Mouse (Mus musculus): ENCODE data around the gene Ankrd13a. TPM values are rescaled to one million over a fixed set of nuclear protein-coding genes. Genes with fewer than 3 reads are reported as not detected.

Gene Ankrd13a
- polyA plus RNA-seq, 1 experiment from 2014 or later: 60.4 TPM

DNA sequence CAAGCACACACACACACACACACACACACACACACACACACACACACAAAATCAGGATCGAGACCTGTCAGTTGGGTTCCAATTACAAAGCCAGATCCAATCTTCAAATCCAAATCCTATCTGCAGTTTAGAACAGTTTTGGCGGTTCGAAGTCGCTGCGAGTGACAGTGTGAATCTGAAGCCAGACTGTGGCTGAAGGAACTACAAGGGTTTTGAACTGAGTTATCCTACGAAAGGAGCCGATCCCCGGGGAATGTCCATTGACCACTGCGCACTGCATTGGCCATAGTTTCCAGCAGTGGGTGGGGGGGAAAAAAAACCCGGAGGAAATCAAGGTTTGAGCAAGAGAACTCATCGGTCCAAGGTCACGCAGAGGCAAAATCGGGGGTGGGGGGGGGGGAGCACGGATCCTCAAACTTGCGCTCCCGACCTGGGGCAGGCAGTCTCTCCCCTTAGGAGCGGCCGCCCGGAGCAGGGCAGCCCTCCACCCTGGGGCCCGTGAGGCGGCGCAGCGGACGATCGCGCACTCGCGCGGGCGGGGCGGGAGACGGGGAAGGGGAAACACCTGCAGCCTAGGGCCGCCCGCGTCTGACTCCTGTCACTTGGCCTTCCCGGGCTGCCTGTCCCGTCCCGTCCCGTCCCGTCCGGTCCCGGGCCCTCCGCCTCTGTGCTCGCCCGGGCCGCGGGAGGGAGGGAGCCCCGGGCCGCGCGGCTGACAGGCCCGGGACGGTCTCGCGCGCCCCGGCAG is 1.8 kb upstream of the Ankrd13a start:
- H3K4me2 ChIP-seq: peak overlapping the region; percentile 87
- H3K4me1 ChIP-seq: peaks cover 35% of the 10 kb centered on the region
- peak; percentile 64 for ATAC-seq (ENCODE audit: low FRiP score)
- H3K27ac ChIP-seq: peak overlapping the region; percentile 92
- no peaks in the 10 kb centered on the region for H3K9me3 ChIP-seq
- WGBS: 3% methylated on average over 31 of the region's 57 CpGs
- H3K9ac ChIP-seq: peak overlapping the region; percentile 98
- H3K27me3 ChIP-seq: no peaks in the 10 kb centered on the region
- no peaks in the 10 kb centered on the region for H3K36me3 ChIP-seq (replicated peaks)
- H3K4me3 ChIP-seq (replicated peaks): peak overlapping the region; percentile 99

DNA sequence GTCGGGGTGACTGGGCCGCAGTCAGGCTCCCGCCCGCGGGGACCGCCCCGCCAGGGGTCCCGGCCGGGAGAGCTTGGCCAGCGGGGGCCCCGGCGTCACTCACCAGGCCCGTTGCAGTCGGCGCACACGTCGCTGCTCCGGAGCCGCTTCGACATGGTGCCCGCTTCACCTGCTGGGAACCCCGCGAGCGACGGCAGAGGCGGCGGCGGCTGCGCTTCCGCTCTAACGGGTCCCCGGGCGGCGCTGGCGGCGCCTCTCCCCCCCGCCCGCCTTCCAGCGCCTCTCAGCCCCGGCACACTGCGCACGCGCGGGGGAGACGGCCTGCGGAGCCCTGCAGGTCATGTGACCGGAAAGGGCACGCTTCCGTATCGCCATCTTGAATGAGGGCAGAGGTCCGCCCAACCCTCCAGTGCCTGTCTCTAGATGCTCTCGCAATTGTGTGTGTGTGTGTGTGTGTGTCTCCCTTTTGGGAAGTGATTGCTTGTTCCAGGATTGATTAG is 1.2 kb upstream of the Ankrd13a start:
- H3K9me3 ChIP-seq: no peaks in the 10 kb centered on the region
- H3K4me1 ChIP-seq: peaks cover 35% of the 10 kb centered on the region
- peak overlapping the region; percentile 87 for H3K4me2 ChIP-seq
- under 1% methylated on average over 41 of the region's 52 CpGs for WGBS
- H3K4me3 ChIP-seq (replicated peaks): peak overlapping the region; percentile 99
- ATAC-seq (ENCODE audit: low FRiP score): peak; percentile 83
- no peaks in the 10 kb centered on the region for H3K36me3 ChIP-seq (replicated peaks)
- H3K27ac ChIP-seq: peak overlapping the region; percentile 92
- peak overlapping the region; percentile 98 for H3K9ac ChIP-seq
- H3K27me3 ChIP-seq: no peaks in the 10 kb centered on the region

DNA sequence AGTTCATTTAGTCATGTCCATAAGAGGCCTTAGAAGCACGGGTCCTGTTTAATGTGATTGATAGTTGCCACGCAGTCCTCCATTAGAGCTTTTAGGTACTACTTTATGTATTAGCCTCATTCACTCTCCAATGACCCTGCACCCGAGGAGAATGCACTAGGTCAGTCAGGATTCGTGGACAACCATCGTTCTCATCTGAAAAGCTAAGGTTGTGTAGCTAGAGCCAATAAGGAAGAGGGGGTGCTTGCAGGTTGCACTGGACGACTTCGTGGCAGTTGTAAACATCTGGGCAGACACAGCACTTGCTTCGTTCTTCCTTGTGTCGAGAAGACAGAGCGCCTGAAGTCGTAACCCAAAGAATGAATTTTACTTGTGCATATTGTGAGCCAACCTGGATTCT is 697 bp upstream of the Ankrd13a start:
- H3K27ac ChIP-seq: peak overlapping the region; percentile 92
- H3K9me3 ChIP-seq: no peaks in the 10 kb centered on the region
- no peak for ATAC-seq (ENCODE audit: low FRiP score)
- 3% methylated on average over 11 of the region's 11 CpGs for WGBS
- no peaks in the 10 kb centered on the region for H3K27me3 ChIP-seq
- peaks cover 35% of the 10 kb centered on the region for H3K4me1 ChIP-seq
- H3K4me3 ChIP-seq (replicated peaks): peak overlapping the region; percentile 99
- no peaks in the 10 kb centered on the region for H3K36me3 ChIP-seq (replicated peaks)
- H3K4me2 ChIP-seq: peak overlapping the region; percentile 87
- H3K9ac ChIP-seq: peak overlapping the region; percentile 98

DNA sequence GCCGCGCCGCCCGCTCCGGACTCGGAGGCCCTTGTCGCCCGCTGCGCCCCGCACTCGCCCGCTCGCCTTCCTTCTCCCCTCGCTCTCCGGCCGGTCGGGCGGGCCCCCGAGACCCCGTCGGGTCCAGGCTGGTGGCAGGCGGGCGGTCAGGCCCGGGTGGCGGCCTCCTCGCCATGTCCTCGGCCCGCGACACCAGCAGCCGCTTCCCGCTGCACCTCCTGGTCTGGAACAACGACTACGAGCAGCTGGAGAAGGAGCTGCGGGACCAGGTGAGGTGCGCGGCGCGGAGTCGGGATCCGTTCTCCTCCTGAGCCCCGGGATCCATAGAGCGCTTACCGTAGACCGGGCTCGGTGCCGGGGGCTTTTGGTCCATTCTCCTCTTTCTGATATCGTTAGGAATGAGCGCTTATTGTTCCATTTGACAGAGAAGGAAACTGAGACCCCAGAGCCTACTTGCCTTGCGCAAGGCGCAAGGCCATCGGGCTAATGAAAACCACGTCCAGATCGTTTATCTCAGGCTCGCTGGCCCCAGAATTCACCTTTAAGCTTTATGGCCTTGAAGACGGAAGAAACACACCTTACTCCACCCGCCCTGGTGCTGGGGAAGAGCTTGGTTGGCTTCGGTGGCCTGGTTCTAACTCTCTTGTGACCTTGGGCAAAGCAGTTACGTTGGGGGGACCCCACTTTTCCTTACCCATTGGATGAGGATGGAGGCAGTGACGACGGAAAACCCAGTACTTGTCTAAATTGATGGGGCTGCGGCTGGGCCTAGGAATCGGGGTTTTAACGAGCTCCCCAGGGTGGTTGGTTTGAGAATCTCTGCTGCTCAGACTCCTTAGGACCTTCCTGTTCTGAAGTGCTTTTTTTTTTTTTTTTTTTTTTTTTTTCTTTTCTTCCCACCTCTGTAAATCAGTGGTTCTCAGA is 841 bp downstream of the Ankrd13a start, which contains the start of gene Git2:
Gene Git2 (minus strand): TSS at position 462 of the 924 bp plus-strand sequence.
- ATAC-seq (ENCODE audit: low FRiP score): peak; percentile 1; the same call in 1 of the 2 replicates
- Histone ChIP-seq H3K4me1 (peaks cover 41% of the 10 kb centered on the region), H3K9ac (peak within 1 kb of the TSS; percentile 98)

DNA sequence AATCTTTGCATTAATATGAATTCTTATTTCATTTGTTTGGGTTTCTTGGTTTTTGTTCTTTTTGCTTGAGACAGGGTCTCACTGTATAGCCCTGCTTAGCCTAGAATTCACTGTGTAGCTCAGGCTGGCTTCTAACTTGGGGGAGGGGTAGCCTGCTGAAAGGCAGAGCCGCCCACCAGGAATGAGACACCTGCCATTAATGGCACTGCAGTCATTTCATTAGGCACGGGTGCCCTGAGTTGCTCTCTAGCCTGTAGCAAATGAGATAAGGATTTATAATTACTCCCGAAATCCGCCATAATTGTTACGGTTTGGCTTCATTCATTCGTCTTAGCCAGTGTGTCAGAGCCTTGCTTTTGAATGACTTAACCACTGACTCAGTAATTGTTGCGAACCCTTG is 1.7 kb downstream of the Ankrd13a start:
- peak overlapping the region; percentile 99 for H3K4me3 ChIP-seq (replicated peaks)
- H3K27ac ChIP-seq: no peak overlapping the region
- H3K27me3 ChIP-seq: no peaks in the 10 kb centered on the region
- 56% methylated on average over 7 of the region's 7 CpGs for WGBS
- H3K4me2 ChIP-seq: peak overlapping the region; percentile 87
- peaks cover 48% of the 10 kb centered on the region for H3K4me1 ChIP-seq
- ATAC-seq (ENCODE audit: low FRiP score): no peak
- H3K9me3 ChIP-seq: no peaks in the 10 kb centered on the region
- H3K9ac ChIP-seq: no peak overlapping the region
- H3K36me3 ChIP-seq (replicated peaks): no peaks in the 10 kb centered on the region

More for the DNA sequence above, 841 bp downstream of the Ankrd13a start, which contains the start of gene Git2:
- Histone ChIP-seq H3K4me2 (peak within 1 kb of the TSS; percentile 87), H3K4me3 (replicated peaks) (peak within 1 kb of the TSS; percentile 99), H3K36me3 (replicated peaks) (no peaks in the 10 kb centered on the region), H3K27ac (peak within 1 kb of the TSS; percentile 92), H3K9me3 (no peaks in the 10 kb centered on the region), H3K27me3 (no peaks in the 10 kb centered on the region)
- WGBS: under 1% methylated on average over 49 of the region's 63 CpGs

DNA sequence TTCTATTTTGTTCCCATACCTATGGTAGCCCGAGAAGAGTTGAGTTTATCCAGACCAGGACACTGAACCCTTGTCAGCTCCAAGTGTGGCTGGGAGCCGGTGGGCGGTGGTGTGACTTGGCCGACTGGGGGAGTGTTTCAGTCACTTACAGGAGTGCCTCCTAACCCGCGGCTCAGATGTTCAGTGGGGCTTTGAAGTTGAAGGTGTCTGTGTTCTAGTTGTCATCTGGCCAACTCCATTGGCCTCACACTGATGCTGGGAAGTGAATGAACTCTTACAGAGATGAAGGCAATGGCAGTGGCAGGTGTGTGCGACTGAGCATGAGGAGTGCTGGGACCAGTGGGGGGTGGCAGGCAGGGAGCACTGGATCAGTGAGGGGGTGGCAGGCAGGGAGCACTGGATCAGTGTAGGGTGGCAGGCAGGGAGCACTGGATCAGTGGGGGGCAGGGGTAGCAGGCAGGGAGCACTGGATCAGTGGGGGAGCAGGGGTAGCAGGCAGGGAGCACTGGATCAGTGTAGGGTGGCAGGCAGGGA is 5.5 kb downstream of the Ankrd13a start:
- Histone ChIP-seq H3K4me3 (replicated peaks) (no peak overlapping the region), H3K27me3 (no peaks in the 10 kb centered on the region), H3K9ac (no peak overlapping the region), H3K36me3 (replicated peaks) (no peaks in the 10 kb centered on the region), H3K4me2 (no peak overlapping the region), H3K9me3 (no peaks in the 10 kb centered on the region), H3K27ac (no peak overlapping the region), H3K4me1 (peaks cover 43% of the 10 kb centered on the region)
- ATAC-seq (ENCODE audit: low FRiP score): no peak
- 84% methylated on average over 7 of the region's 7 CpGs for WGBS

DNA sequence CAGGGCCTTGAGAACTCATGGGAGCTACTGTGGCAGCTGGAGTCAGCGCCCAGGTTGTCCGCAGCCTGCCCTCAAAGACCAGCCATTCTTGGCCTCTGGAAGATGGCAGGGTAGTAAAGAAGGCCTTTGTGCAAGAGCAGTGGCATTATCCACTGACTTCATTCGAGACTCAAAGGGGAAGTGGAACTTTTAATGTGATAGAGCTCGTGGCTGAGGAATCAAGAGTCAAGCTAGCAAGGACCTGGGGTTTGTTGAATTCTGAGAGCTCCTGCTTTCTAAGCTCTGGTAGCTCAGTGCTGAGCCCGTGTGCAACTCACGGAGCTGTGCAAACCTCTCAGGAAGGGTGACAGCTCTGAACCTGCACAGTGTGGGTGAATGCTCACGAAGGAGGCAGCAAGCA is 6.4 kb downstream of the Ankrd13a start:
- H3K27ac ChIP-seq: no peak overlapping the region
- no peak overlapping the region for H3K9ac ChIP-seq
- H3K4me3 ChIP-seq (replicated peaks): no peak overlapping the region
- WGBS: 87% methylated on average over 7 of the region's 7 CpGs
- H3K9me3 ChIP-seq: no peaks in the 10 kb centered on the region
- peaks cover 41% of the 10 kb centered on the region for H3K4me1 ChIP-seq
- ATAC-seq (ENCODE audit: low FRiP score): no peak
- no peaks in the 10 kb centered on the region for H3K36me3 ChIP-seq (replicated peaks)
- no peaks in the 10 kb centered on the region for H3K27me3 ChIP-seq
- H3K4me2 ChIP-seq: no peak overlapping the region

DNA sequence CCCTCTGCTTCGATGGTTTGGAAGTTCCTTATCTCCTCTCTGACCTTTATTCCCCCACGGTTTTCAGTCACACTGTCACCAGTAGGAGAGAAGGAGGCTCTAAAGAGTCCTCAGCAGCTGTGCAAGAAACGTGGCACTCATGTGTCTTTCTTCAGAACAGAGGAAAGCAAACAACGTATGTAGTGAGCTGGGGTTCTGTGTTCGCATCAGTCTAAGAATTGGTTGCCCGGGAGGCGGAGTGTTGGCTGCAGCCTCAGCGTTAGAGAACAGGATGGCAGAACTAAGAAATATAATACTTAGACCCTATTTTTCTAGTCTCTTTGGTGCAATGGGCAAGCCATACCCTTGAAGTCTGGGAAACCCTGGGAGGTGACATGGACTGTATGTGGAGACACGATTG is 8.5 kb downstream of the Ankrd13a start:
- ATAC-seq (ENCODE audit: low FRiP score): no peak
- no peak overlapping the region for H3K27ac ChIP-seq
- WGBS: 89% methylated on average over 9 of the region's 9 CpGs

DNA sequence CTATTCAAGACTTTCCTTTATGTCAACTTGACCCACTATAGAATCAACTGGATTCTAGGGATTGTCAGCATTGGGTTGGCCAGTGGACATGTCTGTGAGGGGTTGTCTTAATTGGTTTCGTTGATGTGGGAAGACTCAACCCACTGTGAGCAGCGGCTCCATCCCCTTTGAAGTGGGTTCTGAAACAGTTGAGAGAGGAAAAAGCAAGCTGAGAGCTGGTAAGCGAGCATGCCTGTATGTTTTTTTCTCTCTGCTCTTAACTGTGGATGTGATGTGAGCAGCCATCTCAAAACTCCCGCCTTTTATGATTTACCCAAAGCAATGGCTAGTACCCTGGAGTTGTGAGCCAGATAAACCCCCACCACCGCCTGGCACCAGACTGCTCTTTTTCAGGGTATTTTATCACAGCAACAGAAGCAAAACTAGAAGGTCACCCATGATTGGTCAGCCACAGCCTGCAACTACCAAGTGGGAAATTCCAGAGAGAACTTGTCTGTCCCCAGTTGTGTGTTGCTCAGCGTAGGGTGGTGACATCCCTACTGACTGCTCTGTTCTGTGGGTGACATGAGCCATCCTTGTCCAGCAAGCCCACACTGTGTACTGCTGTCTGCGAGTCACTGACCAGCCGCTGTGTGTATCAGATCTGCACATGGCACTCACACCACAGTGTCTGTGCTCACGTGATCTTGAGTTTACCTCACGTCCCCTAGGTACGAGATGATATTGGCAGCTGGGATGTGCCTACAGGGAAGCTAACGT is 9.1 kb downstream of the Ankrd13a start:
- H3K9me3 ChIP-seq: no peaks in the 10 kb centered on the region
- WGBS: 85% methylated on average over 12 of the region's 12 CpGs
- H3K4me2 ChIP-seq: no peak overlapping the region
- no peak for ATAC-seq (ENCODE audit: low FRiP score)
- H3K36me3 ChIP-seq (replicated peaks): peaks cover 21% of the 10 kb centered on the region
- no peaks in the 10 kb centered on the region for H3K27me3 ChIP-seq
- peaks cover 30% of the 10 kb centered on the region for H3K4me1 ChIP-seq
- H3K27ac ChIP-seq: no peak overlapping the region
- H3K4me3 ChIP-seq (replicated peaks): no peak overlapping the region
- no peak overlapping the region for H3K9ac ChIP-seq

More for the DNA sequence above, 8.5 kb downstream of the Ankrd13a start:
- Histone ChIP-seq H3K4me1 (peaks cover 30% of the 10 kb centered on the region), H3K9me3 (no peaks in the 10 kb centered on the region), H3K36me3 (replicated peaks) (peaks cover 16% of the 10 kb centered on the region), H3K4me3 (replicated peaks) (no peak overlapping the region), H3K9ac (no peak overlapping the region), H3K27me3 (no peaks in the 10 kb centered on the region), H3K4me2 (no peak overlapping the region)

DNA sequence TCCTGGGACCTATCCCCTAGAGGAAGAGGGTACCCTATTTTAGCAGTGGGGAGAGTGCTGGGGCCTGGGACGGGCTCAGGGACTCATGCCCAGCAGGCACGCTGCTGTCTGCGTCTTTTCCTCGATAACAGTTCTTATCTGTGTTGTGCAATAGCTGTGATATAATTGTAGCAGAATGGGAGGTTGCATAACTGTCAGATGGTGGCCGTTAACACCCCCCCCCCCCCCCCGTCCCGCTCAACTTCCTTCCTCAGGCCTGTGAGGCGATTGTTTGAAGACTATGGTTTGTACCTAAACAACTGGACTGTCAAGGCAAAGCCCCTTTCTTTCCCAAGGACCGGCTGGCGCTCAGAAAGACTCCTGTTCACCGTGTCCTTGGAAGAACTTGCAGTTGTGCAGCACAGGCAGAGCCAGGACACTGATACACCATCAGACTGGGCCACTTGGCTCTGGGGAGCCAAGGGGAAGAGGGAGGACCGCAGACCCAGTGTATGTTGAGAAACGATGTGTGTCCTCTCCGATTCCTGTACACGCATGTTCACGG is 10.2 kb downstream of the Ankrd13a start:
- Histone ChIP-seq H3K27ac (no peak overlapping the region), H3K4me2 (no peak overlapping the region), H3K4me1 (peaks cover 26% of the 10 kb centered on the region), H3K4me3 (replicated peaks) (no peak overlapping the region), H3K27me3 (no peaks in the 10 kb centered on the region), H3K9me3 (no peaks in the 10 kb centered on the region), H3K9ac (no peak overlapping the region), H3K36me3 (replicated peaks) (peaks cover 32% of the 10 kb centered on the region)
- no peak for ATAC-seq (ENCODE audit: low FRiP score)
- WGBS: 86% methylated on average over 16 of the region's 16 CpGs

DNA sequence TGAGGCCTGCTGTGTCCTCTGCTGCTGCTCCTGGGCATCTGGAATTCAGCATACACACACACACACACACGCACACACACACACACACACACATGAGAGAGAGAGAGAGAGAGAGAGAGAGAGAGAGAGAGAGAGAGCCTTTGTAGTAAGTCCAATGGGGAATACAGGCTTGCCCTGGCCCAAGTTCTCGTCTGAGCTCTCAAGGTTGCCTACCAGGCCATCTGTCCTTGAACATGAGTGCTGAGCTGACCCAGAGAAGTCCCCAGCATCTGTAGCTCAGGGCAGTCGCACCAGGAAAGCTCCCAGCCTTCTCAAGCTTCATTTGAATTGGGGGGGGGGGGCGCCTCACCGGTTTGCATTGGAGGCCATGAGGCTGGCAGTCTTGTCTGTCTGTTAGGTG is 10.7 kb downstream of the Ankrd13a start:
- WGBS: 81% methylated on average over 5 of the region's 5 CpGs
- H3K27ac ChIP-seq: no peak overlapping the region
- no peak for ATAC-seq (ENCODE audit: low FRiP score)

More for the DNA sequence above, 10.7 kb downstream of the Ankrd13a start:
- no peak overlapping the region for H3K4me2 ChIP-seq
- H3K9me3 ChIP-seq: no peaks in the 10 kb centered on the region
- H3K4me1 ChIP-seq: peaks cover 26% of the 10 kb centered on the region
- H3K36me3 ChIP-seq (replicated peaks): peaks cover 33% of the 10 kb centered on the region
- H3K4me3 ChIP-seq (replicated peaks): no peak overlapping the region
- no peak overlapping the region for H3K9ac ChIP-seq
- no peaks in the 10 kb centered on the region for H3K27me3 ChIP-seq

Data from forebrain, embryonic 12.5 days (tissue).